Mouse (Mus musculus) cerebellum, postnatal 14 days (tissue): ENCODE results near the gene Wipf1.

ENCODE experiments used
- DNase-seq, 2 experiments: peaks; one replicate each; pipeline ENCODE4 v3.0.0; 2021; ENCODE audit warnings: mixed read lengths in 2 of 2

Gene Wipf1

GRCm38 (mm10) chr2:73428803-73429468 is 100.6 kb downstream of the Wipf1 start:
- DNase-seq, result no peak

GRCm38 (mm10) chr2:73427293-73427692 is 102.2 kb downstream of the Wipf1 start:
- DNase-seq, result peak; percentile 55 to 67

- DNase-seq, result no peak
Observed at GRCm38 (mm10) chr2:73425822-73426221, 103.7 kb downstream of the Wipf1 start.

GRCm38 (mm10) chr2:73419730-73420129 is 109.8 kb downstream of the Wipf1 start:
- DNase-seq, result no peak

GRCm38 (mm10) chr2:73419285-73419684 is 110.2 kb downstream of the Wipf1 start:
- peak in 1 of 2 experiments; percentile 27 for DNase-seq

GRCm38 (mm10) chr2:73415892-73416291 is 113.6 kb downstream of the Wipf1 start:
- DNase-seq, result no peak

GRCm38 (mm10) chr2:73410076-73410475 is 119.5 kb downstream of the Wipf1 start:
- DNase-seq, result no peak

- DNase-seq, result no peak
Observed at GRCm38 (mm10) chr2:73407662-73408061, 121.9 kb downstream of the Wipf1 start.

- DNase-seq, result no peak
Observed at GRCm38 (mm10) chr2:73406336-73406915, 123.1 kb downstream of the Wipf1 start.

GRCm38 (mm10) chr2:73404980-73405379 is 124.6 kb downstream of the Wipf1 start:
- no peak for DNase-seq

- DNase-seq, result no peak
Observed at GRCm38 (mm10) chr2:73404442-73404841, 125.1 kb downstream of the Wipf1 start.

GRCm38 (mm10) chr2:73403385-73404013 is 126.0 kb downstream of the Wipf1 start:
- DNase-seq, result no peak

- no peak for DNase-seq
Observed at GRCm38 (mm10) chr2:73401689-73402088, 127.8 kb downstream of the Wipf1 start.

- no peak for DNase-seq
Observed at GRCm38 (mm10) chr2:73397476-73397875, 132.1 kb downstream of the Wipf1 start.

- no peak for DNase-seq
Observed at GRCm38 (mm10) chr2:73396828-73397325, 132.7 kb downstream of the Wipf1 start.

- no peak for DNase-seq
Observed at GRCm38 (mm10) chr2:73395516-73395915, 134.0 kb downstream of the Wipf1 start.

GRCm38 (mm10) chr2:73394476-73394875 is 135.1 kb downstream of the Wipf1 start:
- no peak for DNase-seq

GRCm38 (mm10) chr2:73392772-73393171 is 136.8 kb downstream of the Wipf1 start:
- no peak for DNase-seq

GRCm38 (mm10) chr2:73389951-73390350 is 139.6 kb downstream of the Wipf1 start:
- DNase-seq, result no peak

GRCm38 (mm10) chr2:73387806-73388205 is 141.7 kb downstream of the Wipf1 start:
- DNase-seq, result no peak

- peak; percentile 100 for DNase-seq
Observed at GRCm38 (mm10) chr2:73386356-73387046, 143.0 kb downstream of the Wipf1 start, which contains the start of gene Gpr155. TSS of gene Gpr155 (minus strand) at chr2:73386572.

- no peak for DNase-seq
Observed at GRCm38 (mm10) chr2:73385641-73386355, 143.7 kb downstream of the Wipf1 start.

- no peak for DNase-seq
Observed at GRCm38 (mm10) chr2:73385172-73385571, 144.4 kb downstream of the Wipf1 start.
